Mouse (Mus musculus) brain, embryonic 14.5 days (tissue): Measurements from ENCODE around the gene Tjp1.

ENCODE experiments used
- CTCF ChIP-seq: fragments of 200-500 bp; IDR thresholded peaks from 2 replicates; pipeline ENCODE4 v1.5.1; 2012; ENCODE audit warnings: inconsistent platforms, mild to moderate bottlenecking, moderate library complexity, borderline replicate concordance; ENCODE audit not compliant: insufficient read depth, insufficient read length; ENCODE audit errors: extremely low read depth
- POLR2A ChIP-seq: fragments of 200-500 bp; IDR thresholded peaks from 2 replicates; pipeline ENCODE4 v1.6.1; 2012; ENCODE audit warnings: mild to moderate bottlenecking, inconsistent platforms, borderline replicate concordance; ENCODE audit not compliant: poor library complexity, insufficient read depth, insufficient read length, severe bottlenecking; ENCODE audit errors: extremely low read depth

DNA sequence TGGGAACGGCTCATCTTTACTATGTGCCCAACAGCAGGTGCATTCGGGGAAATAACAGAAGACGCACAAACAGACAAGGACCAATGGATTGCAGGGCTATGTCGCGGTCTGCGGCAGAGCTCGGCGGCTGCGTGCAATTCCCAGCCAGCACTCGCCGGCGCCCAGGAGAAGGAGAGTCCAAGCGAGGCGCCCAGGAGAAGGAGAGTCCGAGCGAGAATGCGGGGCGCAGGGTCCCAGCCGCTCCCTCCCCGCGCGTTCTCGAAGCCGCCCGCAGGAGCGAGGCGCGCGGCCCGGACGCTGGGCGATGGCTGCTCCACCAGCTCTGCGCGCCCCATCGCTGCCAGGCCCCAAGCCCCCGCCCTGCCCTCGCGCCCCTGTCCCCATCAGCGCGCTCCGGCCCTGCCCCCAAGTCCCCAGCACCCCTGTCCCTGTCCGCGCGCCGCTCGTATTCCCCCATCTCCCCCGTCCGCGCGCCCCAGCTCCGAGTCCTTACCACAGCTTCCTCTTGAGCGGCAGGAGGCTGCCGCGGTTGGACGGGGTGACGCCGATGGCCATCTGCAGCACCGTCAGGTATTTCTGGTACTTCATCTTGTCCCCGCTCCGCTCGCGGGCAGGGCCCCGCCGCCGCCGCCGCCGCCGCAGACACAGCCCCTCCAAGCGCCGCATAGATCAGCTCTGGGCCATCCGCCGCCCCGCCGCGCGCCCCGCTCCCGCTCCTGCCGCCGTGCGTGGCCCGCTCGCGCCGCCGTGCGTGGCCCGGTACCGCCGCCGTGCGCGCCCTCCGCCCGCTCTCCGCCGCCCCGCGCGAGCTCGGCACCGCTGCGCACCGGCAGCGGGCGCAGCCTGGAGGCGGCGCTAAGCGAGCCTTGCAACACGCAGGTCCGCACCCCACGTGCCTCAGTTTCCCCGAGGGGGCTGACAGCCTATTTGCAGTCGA, at the start of gene Tjp1:
- TF ChIP-seq POLR2A (0 out of 2 replicates have a peak, but pooled peaks have one; percentile 26), CTCF (no peak)
